Mouse (Mus musculus) 3T3-L1 (cell line): ENCODE data around the gene Nusap1.
"Not testable (repeated sequence)": the region's sequence is repeated elsewhere in the genome, so short reads cannot be mapped to it uniquely, and the experiment has no call there.

Source experiments
- DNase-seq: peaks from one replicate; pipeline ENCODE4 v3.0.0-alpha.2; 2015; ENCODE audit warnings: low read depth, low spot score

The Nusap1 gene

DNA sequence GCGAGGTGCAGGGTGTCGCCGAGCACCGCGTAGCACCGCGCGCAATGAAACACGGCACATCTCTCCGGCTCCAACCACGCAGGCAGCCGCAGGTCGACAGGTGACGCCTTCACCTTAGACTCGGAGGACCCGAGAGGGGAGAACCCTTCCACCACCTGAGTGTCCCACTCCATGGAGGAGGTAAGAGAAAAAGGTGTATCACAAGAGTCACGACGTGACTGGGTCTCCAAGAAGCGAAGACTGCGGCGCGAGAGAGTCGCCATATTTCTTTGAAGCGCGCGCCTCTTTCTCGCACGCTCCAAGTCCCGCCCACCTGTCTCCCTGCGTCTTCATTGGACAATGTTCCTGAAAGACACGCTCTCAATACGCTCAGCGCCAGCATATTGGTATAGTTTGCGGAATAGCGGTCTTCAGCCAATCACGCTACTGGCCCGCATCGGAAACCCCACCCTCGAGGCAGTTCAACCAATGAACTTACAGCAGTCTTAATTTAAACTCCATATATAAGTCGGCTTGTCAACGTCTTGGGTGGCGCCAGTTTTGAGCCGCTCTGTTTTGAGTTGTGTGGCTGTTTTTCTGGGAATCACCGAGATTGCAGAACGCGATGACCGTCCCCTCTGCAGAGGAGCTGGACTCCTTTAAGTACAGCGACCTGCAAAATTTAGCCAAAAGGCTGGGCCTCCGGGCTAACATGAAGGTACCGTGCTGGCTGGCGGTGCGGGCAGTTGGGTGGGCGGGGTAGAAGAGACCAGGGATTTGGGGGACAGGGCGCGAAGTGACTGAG lies at the start of gene Nusap1, which contains the start of gene Oip5:
Gene Nusap1, plus strand, starts transcription at position 100 of the 784 bp plus-strand sequence.
Gene Oip5, minus strand, starts transcription at position 271 of the 784 bp plus-strand sequence.
- peak; percentile 99 for DNase-seq

DNA sequence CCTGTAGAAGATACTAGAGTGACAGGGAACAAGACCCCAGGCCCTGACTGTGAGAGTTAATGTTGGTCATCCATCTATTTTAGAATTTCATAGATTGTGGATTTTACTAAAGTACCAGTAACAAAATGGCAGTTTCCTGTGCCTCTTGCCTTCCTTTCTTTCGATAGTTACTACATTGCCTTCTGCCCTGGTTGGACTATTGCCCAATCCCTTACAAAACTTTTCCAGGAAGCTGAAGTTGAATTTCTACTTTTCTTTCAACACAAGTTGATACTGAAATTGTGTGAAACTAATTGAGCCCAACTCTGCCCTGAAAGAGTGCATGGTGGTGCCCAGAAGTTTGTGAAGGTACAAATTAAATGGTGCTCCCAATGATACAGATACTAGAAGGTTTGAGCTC lies 45.6 kb upstream of the Nusap1 start:
- peak; percentile 17 for DNase-seq

DNA sequence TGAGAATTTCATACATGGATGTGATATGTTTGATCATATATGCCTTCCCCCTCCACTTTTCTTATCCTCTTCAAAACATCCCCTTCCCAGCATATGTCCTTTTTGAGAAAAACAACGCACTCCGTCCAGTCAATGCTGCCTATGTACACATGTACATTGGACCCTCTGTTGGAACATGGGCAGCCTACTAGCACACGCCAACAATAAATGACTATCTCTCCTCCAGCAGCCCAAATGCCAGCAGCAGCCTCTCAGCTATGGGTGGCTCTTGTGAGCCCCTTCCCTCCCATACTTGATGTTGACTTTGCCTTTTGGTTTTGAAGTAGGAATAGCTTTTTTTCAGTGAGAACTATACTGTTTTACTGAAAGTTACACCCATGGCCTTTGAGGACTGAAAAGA lies 36.5 kb upstream of the Nusap1 start:
- DNase-seq: no peak

DNA sequence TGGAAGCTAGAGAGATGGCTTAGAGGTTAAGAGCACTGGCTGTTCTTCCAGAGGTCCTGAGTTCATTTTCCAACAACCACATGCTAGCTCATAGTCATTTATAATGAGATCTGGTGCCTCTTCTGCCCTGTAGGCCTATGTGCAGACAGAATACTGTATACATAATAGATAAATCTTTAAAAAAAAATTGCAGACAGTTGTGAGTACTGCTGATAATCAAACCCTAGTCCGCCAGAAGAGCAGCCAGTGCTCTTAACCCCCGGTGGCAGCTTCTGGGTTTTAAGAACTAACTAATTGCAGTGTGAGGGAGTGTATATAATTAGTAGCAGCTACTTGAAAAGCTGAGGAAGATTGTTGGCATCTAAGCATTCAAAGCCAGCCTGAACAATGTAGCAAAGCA lies 34.7 kb upstream of the Nusap1 start:
- no peak for DNase-seq

DNA sequence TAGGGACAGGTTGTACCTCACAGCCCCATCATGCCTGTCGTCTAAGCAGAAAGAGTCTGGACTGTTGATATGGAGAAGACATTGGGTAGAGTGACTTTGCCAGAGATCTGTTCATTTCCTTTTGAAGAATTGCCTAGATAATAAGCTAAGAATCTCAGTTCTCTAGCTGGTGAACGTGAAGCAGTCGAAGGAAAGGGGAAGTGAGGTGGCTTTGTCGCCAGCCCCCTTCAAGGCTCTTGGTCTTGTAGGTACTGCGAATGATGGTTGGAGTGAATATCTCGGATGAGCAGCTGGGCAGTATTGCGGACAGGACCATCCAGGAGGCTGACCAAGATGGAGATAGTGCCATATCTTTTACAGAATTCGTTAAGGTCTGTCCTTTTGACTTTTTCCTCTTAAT lies 33.8 kb upstream of the Nusap1 start:
- DNase-seq: no peak

DNA sequence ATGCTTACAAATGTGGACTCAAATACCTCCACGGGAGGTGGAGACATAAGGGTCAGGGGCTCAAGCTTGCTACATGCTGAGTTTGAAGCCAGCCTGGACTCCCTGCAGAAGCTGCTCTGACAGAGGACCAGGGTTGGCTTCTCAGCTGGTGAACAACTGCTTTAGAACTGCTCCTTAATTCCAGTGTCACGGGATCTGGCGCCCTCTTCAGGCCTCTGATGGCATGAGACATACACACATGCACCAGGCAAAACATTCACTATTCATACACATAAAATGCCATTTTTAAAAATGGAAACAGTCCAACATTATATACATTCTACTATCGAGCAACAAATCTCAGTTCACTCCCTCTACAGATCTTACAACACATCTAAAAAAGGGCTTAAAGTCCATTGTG lies 30.7 kb upstream of the Nusap1 start:
- peak; percentile 73 for DNase-seq

DNA sequence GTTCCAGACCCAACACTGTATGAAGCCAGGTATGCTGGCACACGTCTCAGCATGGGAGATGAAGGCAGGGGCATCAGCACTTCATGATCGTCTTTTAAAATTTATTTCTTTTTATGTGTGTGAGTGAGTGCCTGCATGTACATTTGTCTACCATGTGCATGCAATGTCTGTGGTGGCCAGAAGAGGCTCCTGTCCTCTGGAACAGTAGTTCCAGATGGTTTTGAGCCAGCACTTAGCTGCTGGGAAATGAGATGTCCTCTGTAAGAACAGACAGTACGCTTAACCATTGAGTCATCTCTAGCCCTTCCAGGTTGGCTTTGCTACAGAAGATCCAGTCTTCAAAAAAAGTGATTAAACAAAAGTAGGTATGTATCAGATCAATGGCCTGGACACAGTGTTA lies 26.9 kb upstream of the Nusap1 start:
- peak; percentile 84 for DNase-seq

DNA sequence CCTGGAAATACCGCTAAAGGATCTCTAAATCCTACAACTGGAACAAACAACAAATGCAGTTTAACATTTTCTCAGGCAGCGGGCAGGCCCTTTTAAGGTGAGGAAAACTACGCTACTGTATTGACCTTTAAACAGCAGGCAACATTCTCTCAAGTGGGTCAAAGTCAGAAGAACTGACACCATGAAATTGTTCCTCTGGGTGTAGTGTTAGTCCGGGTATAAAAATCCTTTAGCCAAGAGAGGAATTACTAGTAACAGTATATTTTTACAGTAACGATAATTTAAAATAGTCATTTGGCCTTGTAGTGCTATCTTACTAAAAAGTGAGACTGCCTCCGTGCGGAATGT lies 24.4 kb upstream of the Nusap1 start:
- DNase-seq: no peak

DNA sequence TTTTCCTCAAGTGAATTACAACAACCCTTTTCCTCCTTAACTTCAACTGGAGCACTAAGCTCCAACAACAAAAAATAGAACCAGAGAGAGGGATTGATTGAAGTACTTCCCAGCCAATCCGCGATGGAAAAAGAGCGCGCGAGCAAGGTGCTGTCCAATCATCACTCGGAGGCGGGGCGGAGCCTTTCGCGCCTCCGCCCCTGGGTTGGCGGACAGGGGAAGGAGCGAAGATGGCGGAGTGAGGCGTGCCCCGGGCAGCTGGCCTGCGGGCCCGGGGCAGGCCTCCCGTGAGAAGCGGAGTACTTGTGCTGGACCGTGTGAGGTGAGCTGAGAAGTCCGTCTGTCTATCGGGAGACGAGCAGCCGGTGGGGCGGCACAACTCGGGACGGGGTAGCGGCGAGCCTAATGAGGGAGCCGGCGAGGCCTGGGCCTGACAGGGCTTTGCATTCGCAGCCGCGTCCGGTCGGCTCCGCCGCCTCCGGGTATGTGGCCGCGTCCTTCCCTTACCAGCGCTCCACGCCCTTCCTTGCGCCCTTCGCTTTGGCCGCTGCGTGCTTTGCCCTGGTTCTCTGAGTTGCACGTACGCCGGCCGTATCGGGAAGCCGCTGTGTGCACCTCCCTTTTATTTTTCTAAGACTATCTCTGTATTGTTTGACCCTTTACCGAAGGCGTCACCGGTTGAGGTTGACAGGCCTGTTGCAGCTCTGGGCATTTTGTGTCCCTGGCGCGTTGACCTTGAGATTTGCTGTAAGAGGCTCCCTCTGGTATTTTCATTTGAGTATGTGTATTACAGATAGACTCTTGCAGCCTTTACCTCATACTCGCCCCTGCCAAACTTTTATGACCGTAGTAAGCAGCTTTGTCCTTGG lies 23.8 kb upstream of the Nusap1 start:
- DNase-seq: peak; percentile 98

DNA sequence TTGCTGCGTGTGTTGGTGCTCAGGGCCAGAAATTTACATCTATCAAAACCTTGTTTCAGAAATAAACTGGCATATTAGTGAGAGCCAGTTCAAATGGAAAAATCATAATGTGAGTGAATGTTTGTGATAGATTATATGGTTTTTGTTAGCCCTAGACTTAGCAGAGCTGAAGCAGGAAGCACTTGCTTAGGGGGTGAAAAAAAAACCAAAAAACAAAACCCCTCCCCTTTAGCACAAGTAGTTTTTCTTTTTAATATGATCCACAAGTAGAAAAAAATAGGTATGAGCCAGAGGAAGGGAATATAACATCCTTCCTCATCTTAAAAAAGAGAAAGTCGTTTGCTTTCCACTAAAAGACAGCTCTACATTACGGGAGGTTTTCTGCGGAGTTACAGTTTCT lies 22.8 kb upstream of the Nusap1 start:
- DNase-seq: peak; percentile 24

DNA sequence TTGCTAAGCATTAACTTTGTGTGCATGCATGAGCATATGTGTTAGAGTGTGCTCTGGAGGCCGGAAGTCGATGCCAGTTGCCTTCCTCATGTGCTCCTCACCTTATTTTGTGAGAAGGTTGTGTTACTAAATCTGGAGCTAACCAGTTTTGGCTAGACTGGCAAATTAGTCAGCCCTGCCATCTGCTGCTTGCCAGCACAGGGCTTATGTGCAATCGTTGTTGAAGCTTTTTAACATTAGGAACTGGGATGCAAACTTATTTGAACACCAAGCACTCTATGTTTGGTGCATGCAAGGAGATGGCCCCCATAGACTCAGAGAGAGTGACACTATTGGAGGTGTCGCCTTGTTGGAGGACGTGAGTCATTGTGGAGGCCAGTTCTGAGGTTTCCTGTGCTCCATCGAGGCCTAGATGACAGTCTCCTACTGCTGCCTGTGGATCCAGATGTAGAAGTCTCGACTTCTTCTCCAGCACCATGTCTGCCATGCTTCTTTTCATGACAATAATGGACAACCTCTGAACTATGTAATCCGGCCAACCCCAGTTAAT lies 21.2 kb upstream of the Nusap1 start:
- DNase-seq: peak; percentile 34

DNA sequence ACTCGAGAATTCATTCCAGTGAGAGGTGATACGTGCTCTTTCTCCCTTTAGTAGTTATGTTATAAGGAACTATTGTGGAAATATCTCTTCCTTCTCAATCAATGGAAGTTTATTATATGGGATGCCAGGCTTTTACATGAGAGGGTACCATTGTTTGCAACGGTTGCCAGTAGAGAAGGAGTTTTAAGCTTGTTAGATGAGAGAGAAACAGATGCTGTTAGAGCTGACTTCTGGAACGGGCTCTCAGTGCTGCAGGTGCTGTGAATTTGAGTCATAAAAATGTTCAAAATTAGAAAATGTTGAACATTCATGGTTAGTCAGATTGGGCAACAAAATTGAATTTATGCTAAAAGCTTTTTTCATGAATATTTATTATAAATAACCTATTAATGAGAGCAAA lies 17.1 kb upstream of the Nusap1 start:
- DNase-seq: no peak

DNA sequence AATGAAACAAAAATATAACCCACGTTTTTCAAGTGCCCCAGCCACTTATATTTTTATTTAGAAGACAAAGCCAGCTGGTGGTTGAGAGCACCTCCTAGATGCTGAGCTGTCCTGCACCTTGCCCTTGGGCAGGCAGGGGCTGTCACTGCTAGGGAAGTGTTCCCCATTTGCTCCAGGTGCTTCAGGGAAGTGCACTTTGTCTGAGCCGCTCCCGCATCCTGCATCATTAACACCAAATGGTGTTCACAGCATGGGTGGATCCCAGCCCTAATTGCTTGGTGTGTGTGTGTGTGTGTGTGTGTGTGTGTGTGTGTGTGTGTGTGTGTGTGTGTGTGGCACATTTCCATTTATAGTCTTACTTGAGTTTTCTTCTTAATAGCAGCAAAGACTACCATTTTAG lies 16.5 kb upstream of the Nusap1 start:
- not testable (repeated sequence) for DNase-seq

DNA sequence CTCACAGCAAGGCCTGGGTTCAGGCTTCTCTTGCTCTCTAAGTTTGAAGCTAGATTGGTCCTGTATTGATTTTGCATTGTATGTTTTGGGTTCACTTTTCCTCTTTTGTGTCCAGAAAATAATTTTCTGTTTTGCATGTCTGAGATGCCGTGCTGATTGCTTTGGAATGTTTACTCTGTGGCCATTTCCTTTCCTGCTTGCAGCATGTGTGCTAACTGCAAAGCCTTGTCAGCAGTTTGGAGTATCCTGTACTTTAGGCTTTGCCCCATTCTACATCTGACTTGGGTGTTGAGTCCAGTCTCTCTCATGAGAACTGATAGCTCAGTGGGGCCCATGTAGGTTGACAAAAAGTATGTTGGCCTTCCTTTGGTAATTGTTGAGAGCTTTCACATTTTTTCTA lies 15.6 kb upstream of the Nusap1 start:
- no peak for DNase-seq

DNA sequence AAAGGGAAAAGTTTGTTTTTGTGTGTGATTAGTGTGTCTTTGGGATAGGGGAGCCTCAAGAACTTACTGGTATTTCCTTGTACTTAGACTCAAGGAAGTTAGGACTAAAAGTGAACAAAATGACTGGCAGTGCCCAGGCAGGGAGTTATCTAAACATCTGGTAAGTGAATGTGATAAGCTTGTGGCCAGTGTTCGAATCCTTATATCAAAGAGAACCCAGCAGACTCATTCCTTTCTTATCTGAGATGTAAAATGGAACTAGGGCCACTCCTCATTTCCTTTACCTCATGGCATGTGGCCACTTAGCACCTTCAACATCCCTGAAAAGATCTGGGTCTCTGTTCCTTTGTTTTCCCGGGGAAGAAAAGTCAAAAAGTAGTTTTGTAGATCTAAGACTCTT lies 14.2 kb upstream of the Nusap1 start:
- DNase-seq: no peak

DNA sequence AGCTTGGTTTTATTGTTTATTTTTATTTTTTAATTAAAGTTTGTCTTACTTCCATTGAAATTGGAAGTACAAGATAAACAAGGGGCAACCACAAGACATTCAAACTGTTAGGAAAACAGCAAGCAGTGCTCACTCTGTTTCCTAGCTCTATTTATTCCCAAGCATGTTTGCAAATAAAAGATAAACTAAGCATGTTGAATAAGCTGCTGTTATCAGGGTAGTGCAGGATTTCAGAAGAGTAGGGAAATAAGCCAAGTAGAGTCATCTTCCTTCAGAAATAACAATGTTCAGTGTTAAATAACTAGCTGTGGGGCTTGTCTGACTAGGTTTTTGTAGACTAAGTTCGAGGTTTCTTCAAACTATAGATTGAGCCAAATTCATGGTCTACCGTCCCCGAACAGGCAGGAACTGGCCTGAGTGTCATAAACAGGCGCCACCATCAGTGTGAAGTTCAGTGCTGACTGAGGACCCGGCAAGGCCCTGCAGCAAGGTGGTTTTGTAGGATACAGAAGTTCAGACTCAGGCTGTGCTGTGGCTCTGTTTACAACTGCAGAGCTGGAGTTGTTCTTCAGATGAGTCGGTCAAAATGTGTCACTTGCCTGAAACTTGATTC lies 12.6 kb upstream of the Nusap1 start:
- DNase-seq: no peak

DNA sequence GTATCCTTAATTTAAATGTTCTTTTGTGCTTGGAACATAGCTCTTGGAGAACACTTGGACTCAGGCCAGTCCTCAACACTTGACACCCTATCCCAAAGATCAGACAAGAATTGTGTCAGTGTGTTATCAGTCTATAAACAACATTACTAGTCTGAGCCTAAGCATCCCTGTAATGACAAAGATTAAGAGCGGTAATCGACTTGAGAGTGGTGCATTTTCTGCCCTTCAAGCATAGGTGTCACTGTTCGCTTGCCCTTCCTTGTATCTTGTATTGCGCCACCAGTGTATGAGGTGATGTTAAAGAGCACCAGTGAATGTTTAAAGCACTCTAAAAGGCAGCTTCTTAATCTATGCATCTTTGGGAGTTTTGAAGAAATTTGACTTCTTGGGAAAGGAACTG lies 11.1 kb upstream of the Nusap1 start:
- DNase-seq: no peak

DNA sequence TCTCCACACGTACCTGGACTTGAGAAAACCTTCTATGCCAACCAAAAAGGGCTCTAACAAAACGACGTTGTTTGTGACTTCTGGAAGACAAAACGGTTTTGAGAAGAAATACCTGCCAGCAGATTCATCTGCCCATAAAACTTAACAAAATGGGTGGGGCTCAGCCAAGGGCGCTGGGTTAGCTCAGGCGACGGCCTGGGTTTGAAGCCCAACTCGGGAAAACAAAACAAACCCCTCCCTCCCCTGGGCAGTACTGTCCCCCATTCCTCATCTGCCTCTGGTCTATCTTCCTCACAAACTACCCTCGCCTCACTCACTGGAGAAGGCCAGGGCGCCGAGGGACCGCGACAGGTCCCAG lies 278 bp upstream of the Nusap1 start:
- peak; percentile 51 for DNase-seq

DNA sequence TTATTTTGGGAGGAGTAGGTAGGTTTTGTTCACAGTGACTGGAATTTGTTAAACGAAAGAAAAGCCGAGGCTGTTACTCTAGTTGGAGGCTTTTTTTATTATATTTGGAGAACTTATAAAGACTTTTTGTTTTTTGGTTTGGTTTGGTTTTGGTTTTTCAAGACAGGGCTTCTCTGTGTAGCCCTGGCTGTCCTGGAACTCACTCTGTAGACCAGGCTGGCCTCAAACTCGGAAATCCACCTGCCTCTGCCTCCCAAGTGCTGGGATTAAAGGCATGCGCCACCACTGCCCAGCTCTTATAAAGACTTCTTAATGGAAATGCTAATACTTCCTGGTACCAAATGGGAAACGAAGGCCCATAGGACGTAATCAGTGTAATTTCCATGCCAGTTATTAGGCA lies 904 bp downstream of the Nusap1 start:
- DNase-seq: not testable (repeated sequence)

DNA sequence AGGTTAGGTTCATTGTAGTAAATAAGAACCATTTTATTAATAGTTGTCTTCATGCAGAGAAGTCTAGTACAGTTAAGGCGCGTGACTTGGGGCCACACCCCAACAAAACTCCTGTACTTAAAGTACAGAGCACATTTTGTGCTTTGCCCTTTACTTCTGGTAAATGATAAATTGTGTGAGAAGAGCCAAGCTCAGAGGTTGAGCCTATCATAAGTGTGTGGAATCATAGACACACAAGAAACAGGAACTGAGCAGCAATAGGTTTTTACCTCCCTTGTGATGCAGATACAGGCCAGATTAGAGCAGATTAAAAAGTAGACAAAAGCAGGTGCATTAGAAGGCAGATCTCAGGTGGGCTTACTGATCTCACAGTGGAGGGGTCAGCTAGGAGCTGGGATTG lies 3.2 kb downstream of the Nusap1 start:
- no peak for DNase-seq

DNA sequence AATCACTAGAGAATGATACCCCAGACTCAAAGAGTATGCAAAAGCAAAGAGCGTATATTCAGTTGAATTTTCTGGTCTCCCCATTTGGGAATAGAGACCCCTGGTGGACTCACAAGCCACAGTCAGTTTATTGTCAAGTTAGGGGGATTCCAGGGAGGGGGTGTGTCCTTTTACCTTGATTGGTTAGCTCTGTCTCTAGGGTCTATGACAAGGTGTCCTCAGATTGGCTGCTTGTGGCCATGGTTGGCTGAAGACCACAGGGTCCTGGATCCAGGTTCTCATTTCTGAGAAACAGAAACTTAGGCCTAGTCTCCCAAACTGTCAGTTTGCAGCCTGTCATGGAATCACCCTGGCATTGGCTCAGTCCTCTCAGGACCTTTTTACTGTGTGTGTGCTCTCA lies 18.7 kb downstream of the Nusap1 start:
- no peak for DNase-seq

DNA sequence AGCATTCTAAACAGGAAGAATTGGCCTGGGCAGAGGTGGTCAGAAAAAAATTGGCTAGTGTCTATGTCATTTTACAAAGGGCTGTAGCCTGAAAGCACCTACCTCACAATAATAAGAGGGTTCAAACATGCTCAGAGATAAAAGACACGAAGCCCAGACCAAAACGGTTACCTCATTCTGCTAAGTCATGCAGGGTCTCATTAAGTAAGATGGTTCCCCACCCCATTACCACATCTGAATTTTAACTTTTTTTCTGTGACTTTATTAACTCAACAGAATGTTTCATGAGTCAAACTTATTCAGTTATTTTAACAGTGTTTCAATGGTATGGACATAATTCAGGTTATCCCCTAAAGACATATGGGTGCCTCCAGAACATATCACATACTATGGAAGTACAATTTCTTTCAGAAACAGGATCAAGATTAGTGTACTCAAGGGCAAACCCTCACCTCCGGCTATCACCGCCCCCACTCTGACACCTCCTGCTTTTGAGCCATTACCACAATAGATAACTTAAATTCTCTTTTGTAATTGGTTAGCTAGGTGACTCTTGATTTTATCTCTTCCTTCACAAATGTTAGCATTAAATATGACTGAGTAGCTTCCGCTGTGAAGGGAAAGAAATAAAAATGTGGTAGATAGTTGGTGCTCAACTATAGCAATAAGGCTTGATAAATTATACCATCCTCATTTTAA lies 23.3 kb downstream of the Nusap1 start:
- no peak for DNase-seq
